Mouse (Mus musculus) megakaryocyte, embryonic 14.5 days (primary cell): ENCODE data around the gene Zfp740.

Source experiments
- FLI1 ChIP-seq: IDR thresholded peaks from 2 replicates; pipeline ENCODE4 v1.6.1; 2012; ENCODE audit warnings: low read length, inconsistent platforms, mixed read lengths
- GATA1 ChIP-seq: IDR thresholded peaks from 3 replicates; pipeline ENCODE4 v1.6.1; 2012; ENCODE audit warnings: mixed read lengths, low read length, inconsistent platforms, borderline replicate concordance

GRCm38 (mm10) chr15:102235371-102236027 is 32.5 kb downstream of the Zfp740 start:
- TF ChIP-seq GATA1 (no peak), FLI1 (no peak)
